In the genomic region with DNA sequence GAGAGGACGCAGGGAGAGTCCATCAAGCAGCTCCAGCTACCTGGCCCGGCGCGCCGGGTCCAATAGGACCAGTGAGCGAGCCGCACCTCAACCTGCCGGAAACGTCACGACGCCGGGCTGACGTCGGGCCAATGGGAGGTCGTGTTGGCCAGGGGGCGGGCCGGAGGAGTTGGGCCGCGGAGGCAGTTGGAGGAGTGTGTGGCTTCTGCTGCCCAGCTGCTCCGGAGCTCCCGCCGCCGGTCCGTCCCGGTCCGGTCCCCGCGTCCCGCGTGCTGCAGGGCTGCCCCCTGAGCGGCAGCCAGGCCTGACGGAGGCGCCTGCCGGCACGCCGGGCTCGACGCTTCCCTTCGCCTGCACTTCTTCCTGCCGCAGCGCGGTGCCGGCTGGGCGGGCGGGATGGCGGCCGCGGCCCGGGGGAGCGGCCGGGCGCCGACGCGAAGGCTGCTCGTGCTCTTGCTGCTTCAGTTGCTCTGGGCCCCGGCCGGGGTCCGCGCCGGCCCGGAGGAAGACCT, we compare ENCODE assay signal across 8 mouse cellular contexts. TPM values are rescaled to one million over a fixed set of nuclear protein-coding genes. Genes with fewer than 3 reads are reported as not detected.
DNase-seq lines count a peak whose midpoint lies in the region; ATAC-seq lines count a peak whose summit lies in the region.

Gene Tmem165, plus strand, starts transcription at position 131 of the 512 bp plus-strand sequence.

- H3K4me1 ChIP-seq in hindbrain, embryonic 13.5 days (replicated peaks): peaks cover 33% of the 10 kb centered on the region

- WGBS in hindbrain, embryonic 13.5 days: 0% methylated on average over 57 of the region's 62 CpGs

- H3K27me3 ChIP-seq in hindbrain, embryonic 13.5 days: no peaks in the 10 kb centered on the region

- H3K27ac ChIP-seq in hindbrain, embryonic 13.5 days: peak within 1 kb of the TSS; percentile 98

- H3K9ac ChIP-seq in hindbrain, embryonic 13.5 days: peak within 1 kb of the TSS; percentile 95

- peak within 1 kb of the TSS; percentile 77 for H3K4me2 ChIP-seq in hindbrain, embryonic 13.5 days

- DNase-seq in NIH3T3 (ENCODE audit: low read depth): peak; percentile 95
- peak; percentile 97 to 98 for DNase-seq in cerebellum, postnatal 10 days
- peak; percentile 88 to 92 for DNase-seq in frontal cortex, postnatal 14 days (ENCODE audit: low spot score in 2 of 2)
- DNase-seq in layer of hippocampus, postnatal 25 days (ENCODE audit: extremely low spot score in 1 of 2, low spot score in 1 of 2): peak; percentile 86 to 93
- peak; percentile 95 for DNase-seq in lung, postnatal 25 days (ENCODE audit: low spot score)
- DNase-seq in retina, embryonic 14.5 days (ENCODE audit: low spot score): peak; percentile 90
- DNase-seq in thymus, postnatal 4 days: peak; percentile 93

- H3K9me3 ChIP-seq in hindbrain, embryonic 13.5 days: no peaks in the 10 kb centered on the region

- peak within 1 kb of the TSS; percentile 93 for H3K4me3 ChIP-seq in hindbrain, embryonic 13.5 days

- ATAC-seq in hindbrain, embryonic 13.5 days (ENCODE audit: low FRiP score): peak; percentile 99

- peaks cover 5% of the 10 kb centered on the region; the same call in 1 of the 2 replicates for H3K36me3 ChIP-seq in hindbrain, embryonic 13.5 days

RNA-seq across cellular contexts. Expression of gene Tmem165, which starts in this region (rescaled TPM):
- 52.3 and 56.3 TPM in 2 replicates for polyA plus RNA-seq in hindbrain, embryonic 13.5 days (2015; fragmentation: Nextera tagmentation; extraction: Ambion mirVana)
- 10 to 100 TPM; 33.8 to 34.0 TPM for total RNA-seq in layer of hippocampus, postnatal 25 days (2021)

Comparison
In these comparisons a context has a peak if more than half of its experiments do, and no peak if none do; other contexts are left out.
1. Peak in every context shown above with its lines: DNase-seq, ATAC-seq, H3K4me3 ChIP-seq and H3K27ac ChIP-seq.